Mouse (Mus musculus): Measurements from ENCODE around the gene Hook2. TPM values are rescaled to one million over a fixed set of nuclear protein-coding genes. Genes with fewer than 3 reads are reported as not detected.

Hook2 gene
- total and polyA plus RNA-seq, 2 experiments from 2014 or later, result 1.9 to 3.5 TPM

DNA sequence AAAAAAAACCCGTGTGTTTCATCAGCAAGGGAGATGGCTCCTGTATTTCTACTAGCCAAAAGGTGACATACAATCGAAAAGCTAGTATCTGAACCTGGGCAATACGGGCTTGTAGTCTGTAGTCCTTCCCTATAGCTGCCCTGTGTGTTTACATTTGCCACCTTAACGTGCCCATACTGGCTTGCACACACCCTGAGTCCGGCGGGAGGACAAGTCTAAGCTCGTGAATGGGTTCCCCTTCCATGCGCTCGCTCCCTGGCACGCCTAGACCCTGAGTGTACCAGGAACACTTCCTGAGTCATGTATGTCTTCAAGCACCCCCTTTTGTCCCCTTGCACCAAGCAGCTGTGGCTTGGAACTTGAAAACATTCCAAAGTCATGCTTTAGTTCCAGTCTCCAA is 26.3 kb downstream of the Hook2 start:
- no peaks in the 10 kb centered on the region for H3K4me1 ChIP-seq (ENCODE audit: control insufficient read depth, insufficient read depth)
- H3K9ac ChIP-seq (replicated peaks; ENCODE audit: low read depth, low read length), result no peak overlapping the region
- H3K9me3 ChIP-seq (replicated peaks; ENCODE audit: control insufficient read depth, low read length), result no peaks in the 10 kb centered on the region
- peaks cover 27% of the 10 kb centered on the region for H3K27me3 ChIP-seq (ENCODE audit: control insufficient read depth, insufficient read depth, low read length)
- no peak for DNase-seq (ENCODE audit: low spot score)
- 57% methylated on average over 10 of the region's 10 CpGs for WGBS
- ATAC-seq (ENCODE audit: insufficient read depth, low read depth), result no peak
- H3K27ac ChIP-seq (ENCODE audit: low read depth), result no peak overlapping the region
- H3K4me2 ChIP-seq (ENCODE audit: low read depth, low read length), result no peak overlapping the region
- H3K36me3 ChIP-seq (replicated peaks; ENCODE audit: control insufficient read depth, insufficient read depth, low read length), result peaks cover 41% of the 10 kb centered on the region
- no peak overlapping the region for H3K4me3 ChIP-seq (ENCODE audit: low read depth, low read length)
- TF ChIP-seq CTCF (IDR thresholded peaks at IDR 0.05; ENCODE audit: low read depth) (no peak), EP300 (IDR thresholded peaks at IDR 0.05; ENCODE audit: low read depth) (no peak)

DNA sequence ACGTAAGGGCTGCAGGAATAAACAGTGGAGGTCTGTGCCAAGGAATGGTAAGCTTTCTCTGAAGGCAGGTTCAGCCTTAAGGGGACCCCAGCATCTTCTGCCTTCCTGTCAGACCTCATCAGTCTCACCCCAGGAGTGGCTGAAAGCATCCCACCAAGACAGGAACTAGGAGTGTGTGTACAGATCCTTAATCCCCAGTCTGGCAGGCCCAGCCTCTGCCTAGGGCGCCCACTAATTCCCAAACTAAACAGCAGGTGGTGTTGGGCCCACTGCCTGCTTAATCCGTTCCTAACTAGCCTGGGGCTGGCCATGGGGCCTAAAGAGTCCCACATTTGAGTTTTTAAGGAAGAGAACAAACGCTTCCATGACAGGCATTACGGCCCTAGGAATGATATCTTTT is 26.8 kb downstream of the Hook2 start:
- TF ChIP-seq CTCF (IDR thresholded peaks at IDR 0.05; ENCODE audit: low read depth) (no peak), EP300 (IDR thresholded peaks at IDR 0.05; ENCODE audit: low read depth) (no peak)
- Histone ChIP-seq H3K36me3 (replicated peaks; ENCODE audit: control insufficient read depth, insufficient read depth, low read length) (peaks cover 46% of the 10 kb centered on the region), H3K4me2 (ENCODE audit: low read depth, low read length) (no peak overlapping the region), H3K4me3 (ENCODE audit: low read depth, low read length) (no peak overlapping the region), H3K9me3 (replicated peaks; ENCODE audit: control insufficient read depth, low read length) (no peaks in the 10 kb centered on the region), H3K27me3 (ENCODE audit: control insufficient read depth, insufficient read depth, low read length) (peaks cover 23% of the 10 kb centered on the region), H3K4me1 (ENCODE audit: control insufficient read depth, insufficient read depth) (no peaks in the 10 kb centered on the region), H3K9ac (replicated peaks; ENCODE audit: low read depth, low read length) (no peak overlapping the region), H3K27ac (ENCODE audit: low read depth) (no peak overlapping the region)
- 53% methylated on average over 5 of the region's 5 CpGs for WGBS
- no peak for ATAC-seq (ENCODE audit: insufficient read depth, low read depth)
- no peak for DNase-seq (ENCODE audit: low spot score)

- Histone ChIP-seq H3K9ac (replicated peaks; ENCODE audit: low read depth, low read length) (no peak overlapping the region), H3K27ac (ENCODE audit: low read depth) (no peak overlapping the region), H3K9me3 (replicated peaks; ENCODE audit: control insufficient read depth, low read length) (no peaks in the 10 kb centered on the region), H3K4me1 (ENCODE audit: control insufficient read depth, insufficient read depth) (peaks cover 18% of the 10 kb centered on the region), H3K4me3 (ENCODE audit: low read depth, low read length) (no peak overlapping the region), H3K27me3 (ENCODE audit: control insufficient read depth, insufficient read depth, low read length) (no peaks in the 10 kb centered on the region), H3K4me2 (ENCODE audit: low read depth, low read length) (no peak overlapping the region), H3K36me3 (replicated peaks; ENCODE audit: control insufficient read depth, insufficient read depth, low read length) (peaks cover 60% of the 10 kb centered on the region)
- 96% methylated on average over 3 of the region's 3 CpGs for WGBS
- DNase-seq (ENCODE audit: low spot score), result no peak
- ATAC-seq (ENCODE audit: insufficient read depth, low read depth), result no peak
- no peak for TF ChIP-seq CTCF (IDR thresholded peaks at IDR 0.05; ENCODE audit: low read depth)
Observed at GRCm38 (mm10) chr8:85021514-85022055, 31.2 kb downstream of the Hook2 start.

DNA sequence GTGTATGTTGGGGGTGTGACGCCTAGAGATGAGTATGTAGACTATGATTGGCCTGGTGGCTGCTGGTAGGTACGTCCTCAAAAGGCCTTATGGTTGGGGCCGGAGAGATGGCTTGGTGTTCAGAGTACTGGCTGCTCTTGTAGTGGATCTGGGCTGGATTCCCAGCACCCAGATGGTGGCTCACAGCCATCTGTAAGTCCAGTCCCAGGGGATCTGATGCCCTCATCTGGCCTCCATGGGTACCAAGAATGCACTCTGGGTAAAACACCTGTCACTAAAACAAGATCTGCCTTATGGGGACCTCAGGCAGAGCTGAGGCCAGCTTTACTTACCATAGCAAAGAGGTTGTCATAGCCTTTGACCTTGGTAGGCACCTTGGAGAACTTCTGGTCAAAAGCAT is 33.4 kb downstream of the Hook2 start:
- H3K9ac ChIP-seq (replicated peaks; ENCODE audit: low read depth, low read length), result no peak overlapping the region
- 95% methylated on average over 3 of the region's 3 CpGs for WGBS

GRCm38 (mm10) chr8:85025098-85025932 is 34.9 kb downstream of the Hook2 start, which contains the start of gene Asna1:
Gene Asna1 (minus strand): TSS chr8:85025281.
- DNase-seq (ENCODE audit: low spot score), result peak; percentile 98
- Histone ChIP-seq H3K9me3 (replicated peaks; ENCODE audit: control insufficient read depth, low read length) (no peaks in the 10 kb centered on the region), H3K9ac (replicated peaks; ENCODE audit: low read depth, low read length) (peak within 1 kb of the TSS; percentile 67), H3K4me2 (ENCODE audit: low read depth, low read length) (peak within 1 kb of the TSS; percentile 91), H3K36me3 (replicated peaks; ENCODE audit: control insufficient read depth, insufficient read depth, low read length) (peaks cover 39% of the 10 kb centered on the region), H3K4me1 (ENCODE audit: control insufficient read depth, insufficient read depth) (peaks cover 31% of the 10 kb centered on the region), H3K27me3 (ENCODE audit: control insufficient read depth, insufficient read depth, low read length) (no peaks in the 10 kb centered on the region), H3K4me3 (ENCODE audit: low read depth, low read length) (peak within 1 kb of the TSS; percentile 97), H3K27ac (ENCODE audit: low read depth) (peak within 1 kb of the TSS; percentile 75)
- 4% methylated on average over 30 of the region's 30 CpGs for WGBS
- 0 out of 2 replicates have a peak, but pooled peaks have one; percentile 0 for TF ChIP-seq CTCF (IDR thresholded peaks at IDR 0.05; ENCODE audit: low read depth)
- no peak for TF ChIP-seq EP300 (IDR thresholded peaks at IDR 0.05; ENCODE audit: low read depth)
- ATAC-seq (ENCODE audit: insufficient read depth, low read depth), result peak; percentile 84

More for the DNA sequence above, 33.4 kb downstream of the Hook2 start:
- DNase-seq (ENCODE audit: low spot score), result no peak
- Histone ChIP-seq H3K9me3 (replicated peaks; ENCODE audit: control insufficient read depth, low read length) (no peaks in the 10 kb centered on the region), H3K4me2 (ENCODE audit: low read depth, low read length) (peak overlapping the region; percentile 91; the same call in 1 of the 2 replicates), H3K4me3 (ENCODE audit: low read depth, low read length) (no peak overlapping the region), H3K4me1 (ENCODE audit: control insufficient read depth, insufficient read depth) (peaks cover 31% of the 10 kb centered on the region), H3K27me3 (ENCODE audit: control insufficient read depth, insufficient read depth, low read length) (no peaks in the 10 kb centered on the region), H3K27ac (ENCODE audit: low read depth) (no peak overlapping the region), H3K36me3 (replicated peaks; ENCODE audit: control insufficient read depth, insufficient read depth, low read length) (peaks cover 43% of the 10 kb centered on the region)
- TF ChIP-seq CTCF (IDR thresholded peaks at IDR 0.05; ENCODE audit: low read depth) (no peak), EP300 (IDR thresholded peaks at IDR 0.05; ENCODE audit: low read depth) (no peak)
- ATAC-seq (ENCODE audit: insufficient read depth, low read depth), result no peak

All from heart, postnatal 0 days (tissue).